Mouse (Mus musculus): ENCODE data around the gene Esrrb.

DNA sequence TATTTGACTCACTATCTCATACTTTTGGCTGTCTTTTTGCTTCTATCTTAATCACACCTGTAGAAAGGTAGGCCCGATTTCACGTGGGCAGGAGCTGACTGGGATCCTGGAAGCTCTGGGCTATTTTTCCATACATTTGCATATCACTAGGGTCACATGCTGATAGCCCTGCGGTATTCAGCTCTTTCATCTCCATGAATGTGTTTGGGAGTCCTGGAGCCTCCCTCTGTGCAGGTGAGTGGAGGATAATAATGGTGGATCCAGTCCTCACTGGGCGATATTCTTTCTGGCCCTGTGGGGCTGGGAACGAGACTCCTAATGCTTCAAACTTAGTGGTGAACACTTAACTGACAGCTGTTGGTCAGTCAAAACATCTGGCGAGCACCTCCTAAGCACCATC, 110.0 kb downstream of the Esrrb start:
- TF ChIP-seq POLR2A (IDR thresholded peaks at IDR 0.05; ENCODE audit: low read depth, low read length): no peak
- no peak for TF ChIP-seq CTCF (IDR thresholded peaks at IDR 0.05; ENCODE audit: extremely low read depth, insufficient read length, insufficient replicate concordance, low read depth, low read length)

All from small intestine, adult 2 months (tissue).